Mouse (Mus musculus): ENCODE measurements at regions not wholly inside any gene's neighbourhood (a gene's known extent, or its start where the extent isn't known, plus 50 kb on each side); places are given as distances from the start of the nearest gene placed in this dataset.

DNA sequence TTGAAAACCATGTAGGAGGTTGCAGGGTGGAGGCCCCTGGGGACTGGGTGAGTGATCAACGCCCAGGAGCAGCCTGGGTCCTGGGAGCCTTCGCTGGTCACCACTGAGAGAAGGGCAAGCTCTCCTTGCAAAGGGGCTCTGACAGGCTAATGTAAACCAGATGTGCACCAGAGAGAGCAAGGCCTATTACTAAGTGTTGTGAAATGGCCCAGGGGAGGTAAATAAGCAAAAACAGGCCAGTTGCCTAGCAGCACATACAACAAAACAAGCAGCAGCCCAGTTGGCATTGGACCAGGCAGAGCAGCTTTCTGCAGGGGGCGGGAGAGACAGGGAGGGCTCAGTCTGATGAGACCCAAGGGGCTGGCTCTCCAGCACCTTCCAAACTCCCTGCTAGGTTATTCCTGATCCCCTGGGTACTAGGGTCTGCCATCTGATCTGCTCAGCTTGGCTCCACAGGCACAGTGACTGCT lies 239.5 kb upstream of the Fggy start:
- peak; percentile 54 for DNase-seq (ENCODE audit: low spot score)

DNA sequence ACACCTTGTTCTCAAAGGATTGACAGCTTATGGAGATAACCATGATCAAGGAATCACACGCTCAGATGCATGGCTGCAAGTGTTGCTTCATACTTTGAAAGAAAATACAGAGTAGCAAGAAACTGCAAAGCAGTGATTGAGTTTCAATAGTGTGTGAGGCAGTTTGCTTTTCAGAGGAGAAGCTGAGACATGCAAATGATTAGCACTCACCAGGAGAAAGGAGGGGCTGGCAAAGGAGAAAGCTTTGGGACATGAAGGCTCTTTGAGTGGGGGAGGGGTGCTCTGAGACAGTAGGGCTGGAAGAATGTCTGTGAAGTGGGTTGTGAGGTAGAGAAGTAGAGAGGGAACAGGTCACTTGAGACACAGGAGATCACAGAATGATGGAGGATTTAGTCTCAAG lies 238.7 kb upstream of the Fggy start:
- peak; percentile 10 for DNase-seq (ENCODE audit: low spot score)

- peak; percentile 65 for DNase-seq (ENCODE audit: low spot score)
These were observed 238.3 kb upstream of the Fggy start for GRCm38 (mm10) chr4:95319036-95319435.

GRCm38 (mm10) chr4:95325861-95326260 lies 231.4 kb upstream of the Fggy start:
- no peak for DNase-seq (ENCODE audit: low spot score)

DNA sequence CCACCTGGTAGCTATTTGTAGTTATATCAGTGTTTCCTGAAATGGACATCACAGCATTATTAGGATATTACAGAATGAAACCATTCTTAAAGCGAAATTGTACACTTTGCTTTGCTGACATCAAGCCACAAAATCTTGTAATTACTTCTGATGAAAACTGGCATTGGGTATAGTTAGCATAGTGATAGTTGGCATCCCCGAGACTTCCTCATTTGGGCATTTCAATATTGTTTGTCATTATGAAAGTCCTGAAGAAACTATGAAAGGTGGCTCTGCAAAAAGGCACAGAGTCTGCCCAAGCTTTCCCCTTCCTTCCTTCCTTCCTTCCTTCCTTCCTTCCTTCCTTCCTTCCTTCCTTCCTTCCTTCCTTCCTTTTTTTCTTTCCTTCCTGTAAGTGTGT lies 217.5 kb upstream of the Fggy start:
- DNase-seq (ENCODE audit: low spot score): no peak

GRCm38 (mm10) chr4:95340926-95341325 lies 216.4 kb upstream of the Fggy start:
- DNase-seq (ENCODE audit: low spot score): no peak

- DNase-seq (ENCODE audit: low spot score): no peak
These were observed 210.5 kb upstream of the Fggy start for GRCm38 (mm10) chr4:95346722-95347197.

- DNase-seq (ENCODE audit: low spot score): no peak
These were observed 209.9 kb upstream of the Fggy start for GRCm38 (mm10) chr4:95347436-95347835.

- DNase-seq (ENCODE audit: low spot score): no peak
These were observed 208.7 kb upstream of the Fggy start for GRCm38 (mm10) chr4:95348405-95349123.

DNA sequence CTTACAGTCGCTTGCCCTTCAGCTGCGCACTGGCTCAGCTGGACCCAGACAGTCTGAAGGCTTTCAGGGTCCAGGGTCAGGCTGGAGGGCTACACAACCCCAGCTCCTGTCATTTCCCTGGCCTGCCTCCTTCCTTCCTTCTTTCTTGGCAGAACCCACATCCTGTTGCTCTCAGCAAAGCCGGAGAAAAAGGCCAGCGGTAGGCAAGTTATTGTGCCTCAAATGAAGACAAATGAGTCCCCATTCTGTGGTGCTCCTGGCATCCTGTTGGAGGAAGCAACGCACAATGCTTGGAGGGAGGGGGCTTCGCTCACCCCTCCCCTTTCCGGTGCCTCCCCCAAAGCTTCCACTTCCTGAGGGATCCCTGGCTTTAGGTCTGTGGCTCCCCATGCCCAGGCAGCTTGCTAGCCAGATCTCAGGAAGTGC lies 203.4 kb upstream of the Fggy start:
- DNase-seq (ENCODE audit: low spot score): no peak

GRCm38 (mm10) chr4:95358674-95359073 lies 198.6 kb upstream of the Fggy start:
- no peak for DNase-seq (ENCODE audit: low spot score)

DNA sequence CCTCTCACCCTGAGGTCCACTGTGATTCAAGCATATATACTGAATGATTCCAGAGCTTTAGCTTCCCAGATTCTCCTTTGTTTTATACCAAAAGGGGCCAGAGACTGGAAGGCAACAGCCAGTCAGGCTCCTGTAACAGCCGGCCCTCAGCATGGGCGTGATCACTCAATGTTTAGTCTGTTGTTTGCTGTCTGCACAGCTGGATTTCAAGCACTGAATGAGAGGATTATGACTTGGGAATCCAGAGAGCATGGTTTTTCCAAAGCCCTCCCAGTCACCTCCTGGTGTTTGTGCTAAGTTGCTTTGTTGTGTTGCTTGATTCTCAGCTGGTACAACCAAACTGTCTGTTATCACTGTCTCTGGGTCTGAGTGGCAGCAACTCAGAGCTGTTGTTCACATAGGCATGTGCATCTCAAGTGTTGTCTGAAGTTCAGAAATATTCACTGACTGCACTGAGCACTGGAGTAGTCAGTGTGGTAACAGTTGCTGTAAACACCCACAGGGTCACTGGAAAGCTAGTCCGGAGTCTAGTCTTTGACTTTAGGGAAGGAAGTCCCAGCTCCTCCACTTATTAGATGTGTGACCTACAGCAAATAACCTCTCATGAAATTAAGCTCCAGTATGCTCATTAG lies 196.9 kb upstream of the Fggy start:
- DNase-seq (ENCODE audit: low spot score): no peak

- no peak for DNase-seq (ENCODE audit: low spot score)
These were observed 192.8 kb upstream of the Fggy start for GRCm38 (mm10) chr4:95364376-95365082.

- no peak for DNase-seq (ENCODE audit: low spot score)
These were observed 180.9 kb upstream of the Fggy start for GRCm38 (mm10) chr4:95376386-95376785.

- DNase-seq (ENCODE audit: low spot score): peak; percentile 27
These were observed 179.8 kb upstream of the Fggy start for GRCm38 (mm10) chr4:95377222-95378134.

DNA sequence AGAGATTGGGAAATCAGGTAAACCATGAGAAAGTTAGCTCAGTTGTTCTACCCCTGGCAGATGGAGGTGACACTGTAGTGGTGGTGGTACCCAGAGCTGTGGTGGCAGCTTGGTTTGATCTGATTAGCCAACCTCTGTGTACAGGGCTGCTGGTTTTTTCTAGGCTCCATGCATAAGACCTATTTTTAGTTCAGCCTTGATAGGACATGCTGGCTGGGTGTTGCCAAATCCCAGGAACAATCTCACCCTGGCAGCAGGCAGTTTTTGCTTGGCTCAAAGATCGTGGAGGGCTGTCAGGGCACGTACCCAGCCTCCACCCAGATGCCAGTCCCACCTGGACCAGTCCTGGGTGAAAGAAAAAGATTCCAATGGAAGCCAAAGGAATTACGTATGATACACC lies 178.7 kb upstream of the Fggy start:
- no peak for DNase-seq (ENCODE audit: low spot score)

GRCm38 (mm10) chr4:95383216-95383892 lies 174.0 kb upstream of the Fggy start:
- no peak for DNase-seq (ENCODE audit: low spot score)

DNA sequence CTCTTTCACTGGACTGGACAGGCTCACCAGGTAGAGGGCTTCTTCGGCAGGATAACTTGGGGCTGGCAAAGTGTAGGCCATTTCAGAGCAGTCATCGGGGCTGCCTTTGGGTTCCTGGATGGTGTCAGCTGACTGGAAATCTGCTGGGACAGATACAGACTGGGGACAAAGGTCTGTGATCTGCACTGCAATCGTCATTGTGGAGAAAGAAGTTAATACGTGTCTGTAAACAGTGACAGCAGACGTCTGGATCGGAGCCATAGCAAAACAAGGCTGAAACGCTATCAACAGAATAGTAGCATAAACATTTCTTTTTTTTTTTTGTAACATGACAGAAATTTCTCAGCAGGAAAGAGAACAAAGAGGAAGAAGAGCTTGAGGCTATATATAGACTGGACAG lies 171.8 kb upstream of the Fggy start:
- no peak for DNase-seq (ENCODE audit: low spot score)

DNA sequence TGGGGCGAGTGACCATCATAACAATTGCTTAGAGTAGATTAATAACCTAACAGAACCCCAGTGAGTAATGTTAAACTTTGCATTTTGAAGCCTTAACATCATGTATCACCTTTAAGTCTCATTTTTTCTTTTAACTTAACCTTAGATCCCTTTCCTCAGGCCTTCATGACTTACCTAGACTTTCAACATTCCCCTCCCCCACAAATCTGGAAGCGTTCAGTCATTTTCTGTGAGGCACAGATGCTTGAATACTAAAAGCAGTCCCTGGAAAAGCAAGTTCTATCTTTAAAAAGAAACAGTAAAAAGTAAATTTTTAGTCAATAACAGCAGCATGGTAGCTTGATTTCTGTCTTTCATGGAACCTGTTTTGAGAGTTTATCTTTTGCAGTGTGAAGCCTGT lies 171.3 kb upstream of the Fggy start:
- no peak for DNase-seq (ENCODE audit: low spot score)

DNA sequence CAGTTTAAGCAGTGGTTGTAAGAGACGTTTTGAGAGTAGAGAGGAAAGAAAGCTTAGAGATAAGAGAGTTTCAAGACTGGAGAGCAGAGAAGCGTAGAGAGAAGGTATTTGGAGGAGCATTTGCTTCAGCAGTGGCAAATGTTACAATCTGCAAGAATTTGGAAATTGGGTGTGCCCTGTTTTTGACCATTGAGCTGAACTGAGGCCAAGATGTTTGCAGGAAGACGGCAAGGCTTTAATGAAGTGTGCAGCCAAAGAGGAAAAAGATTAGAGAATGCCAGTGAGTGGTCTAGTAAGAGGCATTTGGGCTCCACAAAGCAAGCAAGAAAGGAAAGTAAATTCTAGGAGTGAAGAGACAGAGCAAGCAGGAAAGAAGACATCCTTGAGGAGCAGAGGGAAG lies 168.8 kb upstream of the Fggy start:
- DNase-seq (ENCODE audit: low spot score): no peak

DNA sequence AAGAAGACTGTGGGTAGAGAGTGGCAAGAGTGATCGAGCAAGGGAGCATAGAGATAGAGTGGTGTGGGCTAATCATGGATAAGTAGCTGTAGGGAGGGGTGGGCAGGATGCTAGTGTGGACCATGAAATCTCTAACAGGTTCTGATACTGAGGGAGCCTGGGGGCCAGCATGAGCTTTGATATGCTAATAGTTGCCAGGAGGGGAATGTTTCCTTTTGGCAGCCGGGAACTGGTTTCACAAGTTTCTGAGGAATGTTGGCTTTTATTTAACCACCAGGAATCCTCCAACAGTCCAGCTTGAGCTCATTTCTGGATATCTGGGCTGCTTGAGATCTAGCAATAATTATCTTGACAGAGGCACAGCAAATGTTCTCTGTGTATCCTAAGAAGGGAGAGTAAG lies 167.7 kb upstream of the Fggy start:
- DNase-seq (ENCODE audit: low spot score): peak; percentile 10
